Mouse (Mus musculus) heart, embryonic 12.5 days (tissue): ENCODE measurements at regions not wholly inside any gene's neighbourhood (a gene's known extent, or its start where the extent isn't known, plus 50 kb on each side); places are given as distances from the start of the nearest gene placed in this dataset.

Experiments used
- ATAC-seq: fragments of 200-750 bp; cut with Nextera tagmentation; 2 replicates; pipeline ENCODE4 v1.8.0; 2017; ENCODE audit warnings: moderate TSS enrichment, moderate library complexity; ENCODE audit not compliant: insufficient number of reproducible peaks, low FRiP score
- H3K27ac ChIP-seq: fragments of 300-500 bp; sonication (generic); 2 replicates; pipeline ENCODE4 v1.5.1; 2016; ENCODE audit warnings: mild to moderate bottlenecking, moderate library complexity; ENCODE audit not compliant: poor library complexity, severe bottlenecking
- H3K27me3 ChIP-seq: fragments of 300-500 bp; sonication (generic); replicated peaks from 2 replicates; pipeline ENCODE4 v1.6.1; 2016; ENCODE audit warnings: mild to moderate bottlenecking, moderate library complexity
- H3K36me3 ChIP-seq: fragments of 300-500 bp; sonication (generic); 2 replicates; pipeline ENCODE4 v1.6.1; 2016; ENCODE audit warnings: mild to moderate bottlenecking, moderate library complexity
- H3K4me1 ChIP-seq: fragments of 300-500 bp; sonication (generic); replicated peaks from 2 replicates; pipeline ENCODE4 v1.6.1; 2016; ENCODE audit warnings: mild to moderate bottlenecking
- H3K4me2 ChIP-seq: fragments of 300-500 bp; sonication (generic); 2 replicates; pipeline ENCODE4 v1.6.1; 2016; ENCODE audit warnings: mild to moderate bottlenecking, moderate library complexity
- H3K4me3 ChIP-seq: fragments of 300-500 bp; sonication (generic); 2 replicates; pipeline ENCODE4 v1.5.1; 2016; ENCODE audit warnings: mild to moderate bottlenecking
- H3K9ac ChIP-seq: fragments of 300-500 bp; sonication (generic); 2 replicates; pipeline ENCODE4 v1.6.1; 2016; ENCODE audit warnings: mild to moderate bottlenecking, moderate library complexity
- H3K9me3 ChIP-seq: fragments of 300-500 bp; sonication (generic); replicated peaks from 2 replicates; pipeline ENCODE4 v1.6.1; 2016; ENCODE audit warnings: mild to moderate bottlenecking, moderate library complexity
- WGBS: fragments of 180-500 bp; shearing (Covaris S2); methylation state at CpG from one replicate; pipeline ENCODE4 v1.1.7; 2016; 5-methylcytosine and 5-hydroxymethylcytosine counted together

GRCm38 (mm10) chr10:17434098-17434497 lies 288.9 kb upstream of the Cited2 start:
- ATAC-seq: no peak

GRCm38 (mm10) chr10:17450240-17450639 lies 272.8 kb upstream of the Cited2 start:
- Histone ChIP-seq H3K9me3 (no peaks in the 10 kb centered on the region), H3K4me3 (no peak overlapping the region), H3K36me3 (no peaks in the 10 kb centered on the region), H3K4me1 (peaks cover 5% of the 10 kb centered on the region; the same call in 1 of the 2 replicates), H3K4me2 (no peak overlapping the region), H3K27me3 (no peaks in the 10 kb centered on the region), H3K9ac (no peak overlapping the region), H3K27ac (no peak overlapping the region)
- WGBS: 53% methylated on average over 4 of the region's 4 CpGs
- no peak for ATAC-seq

More at GRCm38 (mm10) chr10:17434098-17434497, 288.9 kb upstream of the Cited2 start:
- Histone ChIP-seq H3K27ac (no peak overlapping the region), H3K36me3 (no peaks in the 10 kb centered on the region), H3K4me2 (no peak overlapping the region), H3K9ac (no peak overlapping the region), H3K27me3 (no peaks in the 10 kb centered on the region), H3K4me1 (no peaks in the 10 kb centered on the region; the same call in 1 of the 2 replicates), H3K9me3 (0 out of 2 replicates have a peak, but pooled peaks cover 3% of the 10 kb centered on the region), H3K4me3 (no peak overlapping the region)
- 81% methylated on average over 4 of the region's 4 CpGs for WGBS

- H3K27ac ChIP-seq: no peak overlapping the region
- WGBS: 79% methylated on average over 4 of the region's 4 CpGs
- H3K9me3 ChIP-seq: no peaks in the 10 kb centered on the region
- no peak for ATAC-seq
- no peaks in the 10 kb centered on the region for H3K27me3 ChIP-seq
- H3K4me3 ChIP-seq: no peak overlapping the region
- H3K4me1 ChIP-seq: peaks cover 9% of the 10 kb centered on the region
- H3K36me3 ChIP-seq: no peaks in the 10 kb centered on the region
- no peak overlapping the region for H3K9ac ChIP-seq
- no peak overlapping the region for H3K4me2 ChIP-seq
These were observed 252.1 kb upstream of the Cited2 start for GRCm38 (mm10) chr10:17470880-17471279.

- Histone ChIP-seq H3K27ac (no peak overlapping the region; the same call in 1 of the 2 replicates), H3K4me3 (no peak overlapping the region), H3K27me3 (no peaks in the 10 kb centered on the region), H3K36me3 (no peaks in the 10 kb centered on the region), H3K4me1 (peaks cover 17% of the 10 kb centered on the region), H3K9ac (no peak overlapping the region), H3K9me3 (no peaks in the 10 kb centered on the region), H3K4me2 (0 out of 2 replicates have a peak overlapping the region, but pooled peaks have one; percentile 8)
- 0 out of 2 replicates have a peak, but pooled peaks have one; percentile 18 for ATAC-seq
- 16% methylated on average over 5 of the region's 5 CpGs for WGBS
These were observed 250.5 kb upstream of the Cited2 start for GRCm38 (mm10) chr10:17472536-17472935.

- ATAC-seq: no peak
- H3K4me3 ChIP-seq: no peak overlapping the region
- 76% methylated on average over 3 of the region's 3 CpGs for WGBS
- H3K36me3 ChIP-seq: no peaks in the 10 kb centered on the region
- H3K4me2 ChIP-seq: no peak overlapping the region
- H3K4me1 ChIP-seq: peaks cover 22% of the 10 kb centered on the region
- no peak overlapping the region for H3K27ac ChIP-seq
- no peaks in the 10 kb centered on the region for H3K9me3 ChIP-seq
- H3K9ac ChIP-seq: no peak overlapping the region
- no peaks in the 10 kb centered on the region for H3K27me3 ChIP-seq
These were observed 247.0 kb upstream of the Cited2 start for GRCm38 (mm10) chr10:17475976-17476375.

GRCm38 (mm10) chr10:17476720-17477119 lies 246.3 kb upstream of the Cited2 start:
- Histone ChIP-seq H3K27me3 (no peaks in the 10 kb centered on the region), H3K27ac (no peak overlapping the region), H3K9ac (no peak overlapping the region), H3K9me3 (no peaks in the 10 kb centered on the region), H3K4me2 (no peak overlapping the region), H3K36me3 (no peaks in the 10 kb centered on the region), H3K4me3 (no peak overlapping the region), H3K4me1 (peaks cover 22% of the 10 kb centered on the region)
- ATAC-seq: no peak
- 47% methylated on average over 6 of the region's 6 CpGs for WGBS

- H3K36me3 ChIP-seq: no peaks in the 10 kb centered on the region
- WGBS: 37% methylated on average over 8 of the region's 8 CpGs
- no peak for ATAC-seq
- H3K4me2 ChIP-seq: no peak overlapping the region
- H3K4me1 ChIP-seq: peaks cover 16% of the 10 kb centered on the region
- H3K4me3 ChIP-seq: no peak overlapping the region
- no peaks in the 10 kb centered on the region for H3K27me3 ChIP-seq
- H3K9me3 ChIP-seq: no peaks in the 10 kb centered on the region
- H3K27ac ChIP-seq: no peak overlapping the region
- H3K9ac ChIP-seq: no peak overlapping the region
These were observed 244.0 kb upstream of the Cited2 start for GRCm38 (mm10) chr10:17478761-17479632.

- Histone ChIP-seq H3K4me2 (no peak overlapping the region), H3K4me1 (peaks cover 8% of the 10 kb centered on the region), H3K9ac (no peak overlapping the region), H3K36me3 (no peaks in the 10 kb centered on the region), H3K27me3 (no peaks in the 10 kb centered on the region), H3K4me3 (no peak overlapping the region), H3K27ac (no peak overlapping the region), H3K9me3 (no peaks in the 10 kb centered on the region)
- 50% methylated on average over 4 of the region's 4 CpGs for WGBS
- no peak for ATAC-seq
These were observed 240.3 kb upstream of the Cited2 start for GRCm38 (mm10) chr10:17482751-17483150.

- no peak overlapping the region for H3K9ac ChIP-seq
- ATAC-seq: no peak
- H3K4me1 ChIP-seq: 0 out of 2 replicates have a peak, but pooled peaks cover 3% of the 10 kb centered on the region
- H3K9me3 ChIP-seq: no peaks in the 10 kb centered on the region
- H3K27ac ChIP-seq: no peak overlapping the region
- H3K4me3 ChIP-seq: no peak overlapping the region
- no peak overlapping the region for H3K4me2 ChIP-seq
- WGBS: 68% methylated on average over 5 of the region's 5 CpGs
- no peaks in the 10 kb centered on the region for H3K36me3 ChIP-seq
- H3K27me3 ChIP-seq: no peaks in the 10 kb centered on the region
These were observed 238.0 kb upstream of the Cited2 start for GRCm38 (mm10) chr10:17485049-17485449.

GRCm38 (mm10) chr10:17485515-17485914 lies 237.5 kb upstream of the Cited2 start:
- Histone ChIP-seq H3K4me3 (no peak overlapping the region), H3K4me1 (0 out of 2 replicates have a peak, but pooled peaks cover 3% of the 10 kb centered on the region), H3K4me2 (no peak overlapping the region), H3K27ac (no peak overlapping the region), H3K27me3 (no peaks in the 10 kb centered on the region), H3K9ac (no peak overlapping the region), H3K9me3 (no peaks in the 10 kb centered on the region), H3K36me3 (no peaks in the 10 kb centered on the region)
- ATAC-seq: no peak
- WGBS: 71% methylated on average over 2 of the region's 2 CpGs

- Histone ChIP-seq H3K4me3 (no peak overlapping the region), H3K36me3 (no peaks in the 10 kb centered on the region), H3K9me3 (no peaks in the 10 kb centered on the region), H3K9ac (no peak overlapping the region), H3K27ac (no peak overlapping the region), H3K27me3 (no peaks in the 10 kb centered on the region), H3K4me2 (no peak overlapping the region), H3K4me1 (0 out of 2 replicates have a peak, but pooled peaks cover 3% of the 10 kb centered on the region)
- WGBS: 86% methylated on average over 3 of the region's 3 CpGs
- no peak for ATAC-seq
These were observed 237.0 kb upstream of the Cited2 start for GRCm38 (mm10) chr10:17486011-17486410.
